Mouse (Mus musculus): ENCODE data around the gene Pcnx4. TPM values are rescaled to one million over a fixed set of nuclear protein-coding genes. Genes with fewer than 3 reads are reported as not detected.

The Pcnx4 gene
- 16.2 and 16.6 TPM in 2 replicates for polyA plus RNA-seq (2014; fragmentation: Nextera tagmentation; extraction: Ambion mirVana)

GRCm38 (mm10) chr12:72536021-72536597 lies at the start of gene Pcnx4:
Gene Pcnx4 (plus strand): TSS chr12:72536383.
- under 1% methylated on average over 45 of the region's 45 CpGs for WGBS
- ATAC-seq (ENCODE audit: low FRiP score): peak; percentile 100

GRCm38 (mm10) chr12:72487498-72487897 lies 48.7 kb upstream of the Pcnx4 start:
- no peaks in the 10 kb centered on the region for H3K36me3 ChIP-seq (ENCODE audit: control insufficient read depth, insufficient read depth, low read length)
- no peak overlapping the region for H3K9ac ChIP-seq (ENCODE audit: low read depth, low read length)
- no peaks in the 10 kb centered on the region for H3K4me1 ChIP-seq (replicated peaks; ENCODE audit: control insufficient read depth, insufficient read depth, low read length)
- no peaks in the 10 kb centered on the region for H3K27me3 ChIP-seq (ENCODE audit: control insufficient read depth, insufficient read depth, low read length)
- DNase-seq (ENCODE audit: low spot score): no peak
- no peak overlapping the region for H3K27ac ChIP-seq (ENCODE audit: low read depth, low read length)
- H3K4me2 ChIP-seq (replicated peaks; ENCODE audit: low read depth, low read length): no peak overlapping the region
- H3K4me3 ChIP-seq (ENCODE audit: low read depth, low read length): no peak overlapping the region
- H3K9me3 ChIP-seq (ENCODE audit: control insufficient read depth, low read length): no peaks in the 10 kb centered on the region
- no peak for ATAC-seq (ENCODE audit: low FRiP score)
- 81% methylated on average over 3 of the region's 3 CpGs for WGBS

More at GRCm38 (mm10) chr12:72536021-72536597, at the start of gene Pcnx4:
- Histone ChIP-seq H3K9ac (ENCODE audit: low read depth, low read length) (peak within 1 kb of the TSS; percentile 42), H3K27me3 (ENCODE audit: control insufficient read depth, insufficient read depth, low read length) (no peaks in the 10 kb centered on the region), H3K27ac (ENCODE audit: low read depth, low read length) (peak within 1 kb of the TSS; percentile 37; the same call in 1 of the 2 replicates), H3K9me3 (ENCODE audit: control insufficient read depth, low read length) (no peaks in the 10 kb centered on the region), H3K4me2 (replicated peaks; ENCODE audit: low read depth, low read length) (peak within 1 kb of the TSS; percentile 29), H3K4me1 (replicated peaks; ENCODE audit: control insufficient read depth, insufficient read depth, low read length) (no peaks in the 10 kb centered on the region), H3K4me3 (ENCODE audit: low read depth, low read length) (peak within 1 kb of the TSS; percentile 40), H3K36me3 (ENCODE audit: control insufficient read depth, insufficient read depth, low read length) (no peaks in the 10 kb centered on the region)
- peak; percentile 99 for DNase-seq (ENCODE audit: low spot score)

DNA sequence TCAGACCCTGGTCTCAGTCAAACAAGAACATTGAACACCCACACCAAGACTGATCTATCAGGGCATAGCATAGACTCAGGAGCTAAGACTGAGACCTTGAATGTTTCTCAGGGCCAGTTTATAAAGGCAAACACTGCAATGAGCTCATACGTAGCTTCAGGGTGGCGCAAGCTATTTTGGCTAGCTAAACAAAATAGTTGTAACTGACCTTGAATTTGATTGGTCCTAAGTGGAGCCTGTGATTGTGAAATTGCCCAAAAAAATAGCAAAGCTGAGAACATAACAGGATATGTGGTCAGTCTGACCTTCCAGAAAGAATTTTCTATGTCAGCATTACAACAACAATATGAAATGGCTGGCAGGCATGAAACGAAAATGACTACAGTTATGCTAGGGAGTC lies 46.2 kb upstream of the Pcnx4 start:
- no peak overlapping the region for H3K4me3 ChIP-seq (ENCODE audit: low read depth, low read length)
- no peak for DNase-seq (ENCODE audit: low spot score)
- ATAC-seq (ENCODE audit: low FRiP score): no peak
- no peak overlapping the region for H3K9ac ChIP-seq (ENCODE audit: low read depth, low read length)
- H3K27me3 ChIP-seq (ENCODE audit: control insufficient read depth, insufficient read depth, low read length): no peaks in the 10 kb centered on the region
- no peaks in the 10 kb centered on the region for H3K9me3 ChIP-seq (ENCODE audit: control insufficient read depth, low read length)
- no peak overlapping the region for H3K27ac ChIP-seq (ENCODE audit: low read depth, low read length)
- WGBS: 88% methylated on average over 3 of the region's 3 CpGs
- H3K4me2 ChIP-seq (replicated peaks; ENCODE audit: low read depth, low read length): no peak overlapping the region
- no peaks in the 10 kb centered on the region for H3K36me3 ChIP-seq (ENCODE audit: control insufficient read depth, insufficient read depth, low read length)
- H3K4me1 ChIP-seq (replicated peaks; ENCODE audit: control insufficient read depth, insufficient read depth, low read length): no peaks in the 10 kb centered on the region

DNA sequence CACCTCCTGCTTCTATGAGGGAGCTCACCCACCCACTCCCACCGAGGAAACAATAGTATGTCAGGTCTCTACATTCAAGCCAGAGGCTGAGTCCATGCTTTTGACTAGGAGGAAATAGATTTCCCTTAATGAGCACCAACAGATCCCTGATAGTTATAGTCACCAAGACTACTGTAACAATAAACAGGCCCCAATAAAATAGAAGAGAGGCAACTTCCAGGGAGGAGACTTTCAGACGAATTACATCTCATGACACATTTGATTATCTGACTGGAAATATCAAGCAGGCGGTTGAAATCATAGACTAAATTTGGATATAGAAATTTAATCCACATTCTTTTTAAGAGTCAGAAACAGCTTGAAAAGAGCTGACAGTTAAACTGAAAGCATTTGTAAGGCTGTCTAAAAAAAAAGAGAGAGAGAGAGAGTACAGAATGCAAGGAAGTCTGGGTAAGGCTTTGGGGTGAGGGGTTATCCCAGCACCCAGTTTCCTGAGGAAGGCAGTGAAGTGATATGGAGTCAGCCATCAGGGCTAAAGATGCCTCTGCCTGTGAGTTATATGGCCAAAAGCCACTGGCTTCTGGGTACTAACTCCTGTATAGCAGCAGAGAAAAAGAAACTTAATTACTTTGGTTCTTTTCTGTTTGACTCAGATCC lies 45.0 kb upstream of the Pcnx4 start:
- Histone ChIP-seq H3K4me1 (replicated peaks; ENCODE audit: control insufficient read depth, insufficient read depth, low read length) (no peaks in the 10 kb centered on the region), H3K4me2 (replicated peaks; ENCODE audit: low read depth, low read length) (no peak overlapping the region), H3K4me3 (ENCODE audit: low read depth, low read length) (no peak overlapping the region), H3K9ac (ENCODE audit: low read depth, low read length) (no peak overlapping the region), H3K9me3 (ENCODE audit: control insufficient read depth, low read length) (no peaks in the 10 kb centered on the region), H3K27me3 (ENCODE audit: control insufficient read depth, insufficient read depth, low read length) (no peaks in the 10 kb centered on the region), H3K27ac (ENCODE audit: low read depth, low read length) (no peak overlapping the region), H3K36me3 (ENCODE audit: control insufficient read depth, insufficient read depth, low read length) (no peaks in the 10 kb centered on the region)
- WGBS: 78% methylated on average over 3 of the region's 3 CpGs
- no peak for ATAC-seq (ENCODE audit: low FRiP score)
- no peak for DNase-seq (ENCODE audit: low spot score)

DNA sequence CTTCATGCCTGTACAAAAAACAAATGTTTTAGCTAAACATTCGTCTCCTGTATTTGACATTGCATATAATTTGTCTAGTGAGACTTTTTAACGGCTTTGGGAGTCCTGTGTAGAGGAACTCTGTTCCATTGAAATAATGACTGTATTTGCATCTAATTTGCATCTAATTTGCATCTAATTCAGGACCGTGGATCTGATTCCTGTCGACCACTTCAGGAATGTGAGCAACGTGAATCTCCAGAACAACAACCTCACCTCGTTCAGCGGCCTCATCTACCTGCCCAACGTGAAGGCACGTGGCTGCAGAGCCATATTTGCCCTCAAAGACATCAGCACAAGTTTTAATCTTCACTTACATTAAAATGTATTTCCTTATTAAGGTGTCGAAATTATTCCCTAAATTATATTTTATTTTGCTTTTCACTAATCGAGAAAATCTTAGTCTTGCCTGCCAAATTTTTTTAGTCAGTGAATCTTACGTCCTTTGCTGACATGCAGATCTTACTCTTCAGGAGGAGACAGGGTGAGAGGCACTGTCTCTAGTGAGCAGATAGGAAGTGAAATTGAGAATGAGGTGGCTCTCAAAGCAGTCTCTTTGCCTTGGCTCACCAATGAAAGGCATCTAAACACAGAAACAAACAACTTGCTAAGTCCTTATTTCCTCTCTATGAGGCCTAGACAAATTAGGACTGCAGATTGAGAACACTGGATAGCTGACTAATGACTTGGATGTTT lies 39.1 kb upstream of the Pcnx4 start:
- H3K9me3 ChIP-seq (ENCODE audit: control insufficient read depth, low read length): no peaks in the 10 kb centered on the region
- H3K4me1 ChIP-seq (replicated peaks; ENCODE audit: control insufficient read depth, insufficient read depth, low read length): no peaks in the 10 kb centered on the region
- no peak overlapping the region for H3K27ac ChIP-seq (ENCODE audit: low read depth, low read length)
- no peaks in the 10 kb centered on the region for H3K27me3 ChIP-seq (ENCODE audit: control insufficient read depth, insufficient read depth, low read length)
- H3K4me2 ChIP-seq (replicated peaks; ENCODE audit: low read depth, low read length): no peak overlapping the region
- H3K36me3 ChIP-seq (ENCODE audit: control insufficient read depth, insufficient read depth, low read length): no peaks in the 10 kb centered on the region
- no peak overlapping the region for H3K9ac ChIP-seq (ENCODE audit: low read depth, low read length)
- H3K4me3 ChIP-seq (ENCODE audit: low read depth, low read length): no peak overlapping the region
- WGBS: 62% methylated on average over 12 of the region's 12 CpGs
- ATAC-seq (ENCODE audit: low FRiP score) (0 out of 2 replicates have a peak, but pooled peaks have one; percentile 47), DNase-seq (ENCODE audit: low spot score) (peak; percentile 12)

DNA sequence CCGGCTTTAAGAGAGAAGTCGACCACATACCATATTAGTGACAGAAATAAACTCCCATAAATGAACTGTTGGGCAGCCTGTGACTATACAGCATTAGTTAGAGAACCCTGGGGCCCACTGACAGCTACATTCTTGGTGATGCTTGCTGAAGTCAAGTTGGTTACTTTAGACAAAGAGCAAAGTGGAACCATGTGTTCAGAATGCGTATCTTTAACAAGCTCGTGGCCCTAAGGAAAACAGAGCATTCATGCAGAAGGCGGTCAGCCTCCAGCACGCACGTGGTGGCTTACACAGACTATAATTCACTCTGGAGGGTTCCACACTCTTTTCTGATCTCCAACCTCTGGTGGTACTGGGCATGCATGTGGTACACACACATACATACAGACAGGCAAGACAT lies 26.6 kb upstream of the Pcnx4 start:
- WGBS: 66% methylated on average over 7 of the region's 7 CpGs
- H3K4me2 ChIP-seq (replicated peaks; ENCODE audit: low read depth, low read length): no peak overlapping the region
- no peaks in the 10 kb centered on the region for H3K36me3 ChIP-seq (ENCODE audit: control insufficient read depth, insufficient read depth, low read length)
- no peaks in the 10 kb centered on the region for H3K4me1 ChIP-seq (replicated peaks; ENCODE audit: control insufficient read depth, insufficient read depth, low read length)
- no peak overlapping the region for H3K27ac ChIP-seq (ENCODE audit: low read depth, low read length)
- DNase-seq (ENCODE audit: low spot score) (no peak), ATAC-seq (ENCODE audit: low FRiP score) (no peak)
- no peak overlapping the region for H3K4me3 ChIP-seq (ENCODE audit: low read depth, low read length)
- no peak overlapping the region for H3K9ac ChIP-seq (ENCODE audit: low read depth, low read length)
- no peaks in the 10 kb centered on the region for H3K9me3 ChIP-seq (ENCODE audit: control insufficient read depth, low read length)
- no peaks in the 10 kb centered on the region for H3K27me3 ChIP-seq (ENCODE audit: control insufficient read depth, insufficient read depth, low read length)

DNA sequence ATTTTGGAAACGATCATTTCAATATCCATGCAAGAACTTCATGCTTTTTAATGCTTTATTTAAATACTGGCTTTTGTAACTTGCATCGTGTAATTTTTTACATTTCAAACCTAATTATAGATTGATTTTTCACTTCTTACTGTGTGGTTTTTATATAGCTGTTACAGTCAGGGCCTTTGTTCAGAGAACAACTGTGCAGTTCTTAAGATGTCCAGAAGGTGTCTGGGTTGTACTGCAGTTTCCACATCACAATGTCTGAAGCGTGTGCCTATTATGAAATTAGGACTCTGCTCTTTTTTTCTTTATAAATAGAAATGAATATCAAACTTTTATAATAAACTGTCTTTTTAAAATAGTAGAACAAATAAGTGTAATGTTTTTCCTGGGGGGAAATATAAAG lies 20.7 kb upstream of the Pcnx4 start:
- no peaks in the 10 kb centered on the region for H3K36me3 ChIP-seq (ENCODE audit: control insufficient read depth, insufficient read depth, low read length)
- DNase-seq (ENCODE audit: low spot score): peak; percentile 53
- no peak overlapping the region for H3K9ac ChIP-seq (ENCODE audit: low read depth, low read length)
- no peak overlapping the region for H3K27ac ChIP-seq (ENCODE audit: low read depth, low read length)
- no peaks in the 10 kb centered on the region for H3K4me1 ChIP-seq (replicated peaks; ENCODE audit: control insufficient read depth, insufficient read depth, low read length)
- 73% methylated on average over 3 of the region's 3 CpGs for WGBS
- H3K9me3 ChIP-seq (ENCODE audit: control insufficient read depth, low read length): no peaks in the 10 kb centered on the region
- H3K4me3 ChIP-seq (ENCODE audit: low read depth, low read length): no peak overlapping the region
- no peaks in the 10 kb centered on the region for H3K27me3 ChIP-seq (ENCODE audit: control insufficient read depth, insufficient read depth, low read length)
- no peak overlapping the region for H3K4me2 ChIP-seq (replicated peaks; ENCODE audit: low read depth, low read length)
- no peak for ATAC-seq (ENCODE audit: low FRiP score)

GRCm38 (mm10) chr12:72518114-72518728 lies 18.0 kb upstream of the Pcnx4 start:
- Histone ChIP-seq H3K27ac (ENCODE audit: low read depth, low read length) (no peak overlapping the region), H3K9ac (ENCODE audit: low read depth, low read length) (no peak overlapping the region), H3K9me3 (ENCODE audit: control insufficient read depth, low read length) (no peaks in the 10 kb centered on the region), H3K4me3 (ENCODE audit: low read depth, low read length) (no peak overlapping the region), H3K4me2 (replicated peaks; ENCODE audit: low read depth, low read length) (peak overlapping the region; percentile 19; the same call in 1 of the 2 replicates), H3K4me1 (replicated peaks; ENCODE audit: control insufficient read depth, insufficient read depth, low read length) (no peaks in the 10 kb centered on the region), H3K27me3 (ENCODE audit: control insufficient read depth, insufficient read depth, low read length) (no peaks in the 10 kb centered on the region), H3K36me3 (ENCODE audit: control insufficient read depth, insufficient read depth, low read length) (no peaks in the 10 kb centered on the region)
- ATAC-seq (ENCODE audit: low FRiP score) (no peak), DNase-seq (ENCODE audit: low spot score) (peak; percentile 26)
- 44% methylated on average over 12 of the region's 12 CpGs for WGBS
